Mouse (Mus musculus) lung, postnatal 4 days (tissue): ENCODE data around the gene Bsnd.

ENCODE experiments used
- DNase-seq, 2 experiments: peaks; one replicate each; pipeline ENCODE4 v3.0.0; 2021

The Bsnd gene

DNA sequence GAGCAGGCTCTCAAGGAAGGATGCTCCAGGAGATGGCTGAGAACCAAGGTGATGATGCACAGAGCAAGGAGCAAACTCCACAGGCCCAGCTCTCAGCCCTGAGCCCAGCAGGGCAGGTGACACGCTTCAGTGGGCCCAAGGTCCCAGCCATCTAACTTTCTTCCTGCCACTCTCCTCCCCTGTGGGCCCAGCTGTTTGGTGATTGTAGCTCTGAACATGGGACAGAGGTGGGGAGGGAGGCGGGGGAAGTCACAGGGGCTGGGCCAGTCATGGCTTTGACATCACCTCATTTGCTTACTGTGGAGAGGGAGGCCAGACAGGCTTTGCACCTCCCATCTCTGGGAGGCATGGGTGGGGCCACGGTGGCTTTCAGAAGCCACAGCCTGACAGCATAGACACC lies at the start of gene Bsnd:
Gene Bsnd (minus strand): TSS at position 168 of the 400 bp plus-strand sequence.
- peak in 1 of 2 experiments; percentile 23 for DNase-seq

DNA sequence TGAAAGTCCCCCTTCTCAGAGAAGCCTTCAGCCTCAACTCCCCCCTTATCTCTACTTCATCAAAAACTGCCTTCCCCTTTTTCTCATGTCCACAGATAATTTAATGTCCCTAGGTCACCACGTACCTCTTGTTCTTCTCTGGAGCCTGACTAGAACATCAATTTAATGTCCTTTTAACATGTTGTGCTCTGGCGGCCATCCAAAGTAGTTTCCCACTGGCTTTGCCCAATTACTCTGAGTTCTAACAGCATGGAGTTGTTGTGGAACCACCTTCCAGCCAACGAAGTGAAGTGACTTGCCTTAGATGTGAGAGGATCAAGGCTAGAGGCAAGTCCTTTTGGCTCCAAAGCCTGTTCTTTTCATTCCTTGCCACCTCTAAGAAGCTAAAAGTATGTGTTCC lies 49.4 kb upstream of the Bsnd start:
- DNase-seq = no peak

DNA sequence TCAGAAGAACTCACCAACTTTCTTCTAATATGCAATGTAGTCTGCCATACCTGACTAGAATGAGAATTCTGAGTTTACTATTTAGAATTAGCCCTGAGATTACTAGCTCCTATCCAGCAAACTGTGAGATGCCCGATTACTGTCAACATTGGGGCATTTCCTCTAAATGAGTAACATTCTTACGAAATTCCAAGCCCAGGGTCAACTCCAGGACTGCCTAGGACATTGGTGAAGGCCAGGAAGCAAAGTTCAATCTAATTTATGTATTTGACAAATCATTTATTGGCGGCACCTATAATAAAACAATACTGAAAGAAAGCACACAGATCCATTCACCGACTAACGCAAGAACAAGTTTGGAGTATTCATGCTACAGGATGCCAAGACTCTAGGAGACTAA lies 47.7 kb upstream of the Bsnd start:
- no peak for DNase-seq

DNA sequence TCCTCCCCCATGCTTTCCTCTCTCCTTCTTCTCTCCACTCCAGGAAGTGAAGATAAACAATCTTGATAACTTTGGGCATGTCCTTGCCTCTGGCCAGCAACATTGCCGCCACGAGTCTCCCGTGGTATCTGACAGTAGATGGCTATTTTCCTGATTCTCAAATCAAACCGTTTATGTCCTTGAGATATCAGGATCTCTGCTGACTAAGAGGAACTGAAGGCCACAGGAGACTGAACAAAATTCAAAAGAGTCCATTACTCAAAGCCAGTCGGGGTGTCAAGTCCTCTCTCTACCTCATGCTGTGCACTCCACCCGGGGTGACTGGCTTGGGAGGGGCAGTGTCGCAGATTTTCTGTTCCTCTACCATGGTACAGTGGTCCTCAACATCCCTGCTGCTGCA lies 42.2 kb upstream of the Bsnd start:
- no peak for DNase-seq

DNA sequence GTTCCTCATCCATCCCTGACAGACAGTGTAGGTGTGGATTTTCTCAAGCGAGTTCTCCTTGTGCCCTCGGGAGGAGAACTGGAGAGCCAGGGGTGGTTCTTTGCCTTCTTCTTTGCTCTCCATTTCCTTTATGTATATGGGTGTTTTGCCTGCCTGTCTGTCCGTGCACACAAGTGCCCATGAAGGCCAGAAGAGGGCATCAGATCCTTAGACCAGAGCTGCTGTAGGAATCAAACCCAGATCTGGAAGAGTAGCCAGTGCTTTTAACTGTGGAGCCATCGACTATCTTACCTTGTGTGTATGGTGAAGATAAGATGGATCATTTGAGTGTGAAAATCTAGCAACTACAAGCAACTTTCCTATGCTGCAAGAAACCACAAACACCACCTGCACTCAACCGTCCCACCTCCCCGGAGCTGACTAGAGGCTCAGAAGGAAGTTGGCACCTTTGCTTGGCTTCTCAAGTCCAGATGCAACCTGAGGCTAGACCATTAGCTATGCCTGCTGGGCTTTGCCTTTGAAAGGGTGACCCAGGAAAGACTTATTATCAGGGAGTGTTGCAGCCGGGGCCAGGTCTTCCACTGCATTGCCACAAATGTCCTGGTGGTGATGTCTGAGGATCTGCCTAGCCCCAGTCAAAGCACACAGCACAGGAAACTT lies 41.5 kb upstream of the Bsnd start:
- no peak for DNase-seq

DNA sequence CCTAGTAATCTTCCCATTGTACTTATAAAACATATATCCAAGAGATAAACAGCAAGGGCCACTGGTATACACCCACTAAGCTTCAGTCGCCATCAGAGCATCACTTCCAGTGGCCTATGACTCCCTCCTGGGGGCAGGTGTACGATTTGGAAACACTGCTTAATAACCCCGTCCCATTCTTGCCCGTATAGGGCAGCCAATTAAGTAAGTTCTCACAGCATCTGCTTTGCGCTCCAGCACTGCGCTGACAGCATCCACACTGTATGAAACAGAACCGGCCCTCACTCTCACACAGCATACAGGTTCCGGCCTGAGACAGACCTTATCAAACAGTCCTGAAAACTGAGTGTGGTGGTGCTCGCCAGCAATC lies 38.0 kb upstream of the Bsnd start:
- no peak for DNase-seq

DNA sequence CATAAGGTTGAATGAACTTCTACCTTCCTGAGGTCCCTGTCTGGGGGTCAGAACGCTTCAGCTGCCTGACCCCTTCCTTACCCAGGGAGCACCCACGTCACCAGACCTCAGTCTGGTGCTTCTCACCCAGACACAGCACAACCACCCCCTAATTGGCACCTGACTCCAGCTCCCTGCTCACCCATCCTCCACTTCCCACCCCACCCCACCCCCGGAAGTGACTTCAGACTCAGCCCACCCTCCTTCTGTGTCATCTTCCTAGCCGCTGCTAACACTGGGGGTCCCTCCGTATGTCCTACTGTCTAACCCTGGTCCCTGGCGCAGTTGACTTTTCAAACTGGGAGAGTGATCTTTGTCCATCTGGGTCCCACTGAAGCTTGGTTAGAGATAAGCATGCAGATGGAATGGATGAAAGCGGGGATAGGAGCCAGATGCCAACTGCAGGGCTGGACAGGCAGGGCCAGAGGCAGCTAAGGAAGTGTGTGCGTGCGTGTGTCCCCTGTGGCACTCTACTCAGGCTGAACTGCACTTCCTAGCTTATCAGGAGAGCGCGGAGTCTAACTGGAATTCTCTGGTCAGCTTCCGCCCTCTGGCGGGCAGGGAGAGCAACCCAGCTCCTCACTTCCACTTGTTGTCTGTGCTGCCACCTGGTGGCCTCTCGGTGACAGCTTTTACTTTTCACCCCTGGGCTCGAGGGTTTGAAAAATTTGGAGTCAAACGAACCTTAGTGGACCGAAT lies 37.5 kb upstream of the Bsnd start:
- peak; percentile 89 to 92 for DNase-seq

DNA sequence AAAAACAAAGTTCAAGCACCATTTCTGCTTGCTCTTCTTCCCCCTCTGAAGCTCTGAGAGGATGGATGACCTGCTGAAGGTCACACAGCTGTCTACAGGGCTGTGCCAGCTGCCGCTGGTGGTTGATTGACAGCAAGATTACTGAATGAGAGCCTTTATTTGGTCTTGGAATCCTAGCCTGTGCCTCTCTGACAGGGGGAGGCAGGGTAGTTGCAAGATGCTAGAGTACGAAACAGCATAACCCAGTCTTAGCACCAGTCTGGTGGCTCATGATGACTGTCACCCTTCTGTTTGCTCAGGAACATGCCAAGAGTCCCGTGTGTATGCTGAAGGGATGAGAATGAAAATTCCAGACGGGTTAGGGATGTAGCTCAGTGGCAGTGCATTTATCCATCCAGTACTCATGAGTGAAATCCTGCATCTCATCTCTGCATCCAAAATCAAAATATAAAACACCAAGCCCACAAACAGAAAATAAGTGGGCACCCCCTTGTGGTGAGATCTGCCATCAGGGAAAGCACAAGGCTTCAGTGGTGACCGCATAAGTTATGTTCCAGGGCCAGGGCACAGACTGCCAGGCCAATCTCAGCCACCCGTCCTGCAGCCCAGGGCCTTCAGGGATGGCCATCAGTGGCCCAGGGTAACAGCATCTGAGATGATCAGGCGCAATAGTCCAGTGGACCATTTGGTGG lies 35.9 kb upstream of the Bsnd start:
- DNase-seq = no peak

DNA sequence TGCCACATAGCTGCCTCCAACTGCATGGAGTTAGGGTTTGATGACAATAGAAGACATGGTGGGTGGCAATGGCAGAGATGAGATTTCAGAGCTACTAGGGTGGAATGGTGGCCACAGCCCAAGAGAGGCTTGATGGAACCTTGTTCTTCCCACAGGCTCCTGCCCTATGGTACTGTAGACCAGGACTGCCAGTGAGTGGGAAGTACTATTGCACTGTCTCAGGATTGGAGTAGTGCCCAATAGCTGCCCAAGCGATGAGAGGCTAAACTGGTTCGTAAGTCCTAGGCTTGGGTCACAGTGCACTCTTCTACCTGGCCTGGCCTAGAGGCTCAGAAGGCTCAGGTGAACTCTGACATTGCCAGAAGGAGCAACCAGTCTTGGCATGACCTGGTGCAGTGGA lies 32.9 kb upstream of the Bsnd start:
- no peak for DNase-seq

DNA sequence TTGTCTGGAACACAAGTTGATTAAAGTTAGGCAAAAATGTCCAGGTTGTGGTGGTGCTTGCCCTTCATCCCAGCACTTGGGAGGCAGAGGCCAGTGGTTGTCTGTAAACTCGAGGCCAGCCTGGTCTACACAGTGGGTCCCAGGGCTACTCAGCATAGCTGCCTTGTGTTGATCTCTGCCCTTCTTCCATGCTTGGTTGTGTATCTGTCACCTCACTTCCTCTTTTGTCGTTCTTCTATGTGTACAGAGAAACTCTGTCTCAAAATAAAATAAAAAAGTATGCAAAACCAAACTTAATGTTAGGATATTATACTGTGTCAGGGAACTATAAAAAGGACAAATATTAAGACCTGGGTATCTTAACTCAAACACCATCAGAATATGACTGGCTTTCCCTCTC lies 32.0 kb upstream of the Bsnd start:
- DNase-seq = no peak

DNA sequence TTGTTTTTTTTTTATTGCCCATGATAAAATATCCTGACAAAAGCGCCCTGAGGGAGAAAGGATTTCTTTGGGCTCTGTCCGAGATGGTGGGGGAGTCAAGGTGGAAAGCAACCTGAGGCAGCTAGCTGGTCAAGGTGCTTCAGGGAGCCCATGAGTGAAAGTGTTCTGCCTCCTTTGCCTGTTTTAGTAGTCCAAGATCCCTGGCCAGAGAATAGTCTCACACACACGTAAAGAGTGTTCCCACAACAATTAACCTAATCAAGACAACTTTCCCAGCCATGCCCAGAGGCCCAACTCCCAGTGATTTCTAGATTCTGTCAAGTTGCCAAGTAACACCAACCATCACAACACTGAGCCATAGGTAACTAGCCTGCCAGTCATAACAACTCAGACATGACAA lies 30.5 kb upstream of the Bsnd start:
- DNase-seq = no peak

DNA sequence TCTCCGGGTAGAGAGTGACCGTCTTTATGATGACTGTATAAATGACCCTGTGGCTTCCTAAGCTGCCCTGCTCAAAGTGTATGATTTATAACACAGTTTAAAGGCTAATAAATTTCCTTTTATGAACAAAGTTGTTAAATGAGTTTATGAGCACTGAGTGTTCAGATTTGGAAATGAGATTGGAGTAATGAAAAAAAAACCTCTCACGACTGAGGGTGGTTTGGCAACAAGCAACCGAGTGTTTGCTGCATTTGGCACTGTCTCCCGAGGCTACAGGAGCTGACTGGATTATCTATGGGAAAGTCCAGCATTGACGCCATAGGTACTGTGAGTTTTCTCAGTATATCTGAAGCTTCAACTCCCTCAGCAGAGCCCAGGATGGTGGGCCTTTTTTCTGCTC lies 22.5 kb upstream of the Bsnd start:
- DNase-seq = peak in 1 of 2 experiments; percentile 3

DNA sequence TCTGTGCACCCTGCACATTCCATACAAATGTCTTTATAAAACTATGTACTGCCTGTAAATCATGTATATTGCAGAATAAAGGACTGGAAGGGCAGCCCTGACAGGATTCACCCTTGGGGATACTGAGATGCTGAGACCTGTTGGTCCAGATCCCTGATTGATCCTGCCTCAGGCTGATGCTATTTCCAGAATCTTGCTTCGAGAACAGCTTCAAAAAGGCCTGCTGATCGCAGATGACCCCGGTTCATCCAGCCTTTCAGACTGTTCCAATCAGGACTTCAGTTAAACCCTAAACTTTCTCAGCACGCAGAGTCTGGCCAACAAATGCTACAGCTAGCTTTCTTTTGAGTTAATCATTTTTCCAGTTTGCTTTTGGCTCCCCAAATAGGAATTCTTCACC lies 17.8 kb upstream of the Bsnd start:
- DNase-seq = peak in 1 of 2 experiments; percentile 2

DNA sequence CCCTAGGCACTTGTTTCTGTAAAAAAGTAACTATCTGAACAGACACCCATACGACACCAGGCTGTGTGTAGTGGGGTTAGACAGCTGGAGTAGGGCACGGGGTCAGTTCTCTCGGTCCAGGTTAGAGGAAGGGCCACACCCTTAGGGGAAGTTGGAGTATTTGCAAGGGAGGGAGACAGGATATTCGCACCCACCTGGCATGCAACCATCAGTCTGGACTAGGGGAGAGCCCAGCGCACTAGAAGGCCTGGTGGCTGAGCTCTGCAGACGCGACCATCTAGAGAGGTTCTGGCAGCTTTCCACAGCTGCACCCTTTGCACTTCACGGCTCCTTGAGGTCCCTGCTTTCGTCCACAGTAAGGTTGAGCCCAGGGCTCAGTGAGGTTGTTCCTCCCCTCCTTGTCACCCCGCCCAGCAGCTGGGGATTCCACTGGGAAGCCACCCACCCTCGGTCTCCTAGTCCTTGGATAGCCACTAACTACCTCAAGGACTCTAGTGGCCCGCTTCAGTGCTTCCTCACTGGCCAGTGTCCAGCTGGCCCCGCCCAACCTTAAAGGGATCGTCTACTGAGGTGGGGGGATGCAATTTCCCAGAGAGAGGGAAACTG lies 13.5 kb upstream of the Bsnd start:
- peak; percentile 34 to 78 for DNase-seq

DNA sequence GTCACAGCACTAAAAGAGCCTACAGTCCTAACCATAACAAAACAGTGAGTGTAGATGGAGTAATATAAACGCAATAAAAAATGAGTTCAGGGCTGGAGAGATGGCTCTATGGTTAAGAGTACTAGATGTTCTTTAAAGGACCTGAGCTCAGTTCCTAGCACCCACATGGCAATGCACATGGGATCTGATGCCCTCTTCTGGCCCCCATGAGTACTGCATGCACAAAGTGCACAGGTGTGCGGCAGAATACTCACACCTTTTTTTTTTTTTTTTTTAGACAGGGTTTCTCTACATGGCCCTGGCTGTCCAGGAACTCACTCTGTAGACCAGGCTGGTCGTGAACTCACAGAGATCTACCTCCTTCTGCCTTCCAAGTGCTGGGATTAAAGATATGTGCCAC lies 11.5 kb upstream of the Bsnd start:
- DNase-seq = peak in 1 of 2 experiments; percentile 5

DNA sequence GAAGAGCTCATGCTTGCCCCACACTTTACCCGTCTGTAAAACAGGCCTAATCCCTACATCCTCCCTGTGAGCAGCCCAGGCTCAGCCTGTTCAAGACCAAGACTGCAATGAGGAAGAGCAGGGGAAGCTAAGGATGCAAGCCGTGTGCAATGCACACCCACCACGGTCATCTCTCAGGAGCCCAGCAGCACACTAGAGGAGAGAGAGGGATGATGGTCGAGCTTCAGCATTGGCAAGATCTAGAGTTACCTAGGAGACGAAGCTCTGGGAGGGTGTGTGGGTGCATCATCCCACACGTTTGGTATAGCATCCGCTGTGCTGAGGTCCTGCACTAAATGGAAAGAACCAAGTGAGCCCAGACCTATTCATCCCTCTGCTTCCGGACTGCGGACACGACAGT lies 8.0 kb upstream of the Bsnd start:
- peak in 1 of 2 experiments; percentile 6 for DNase-seq

DNA sequence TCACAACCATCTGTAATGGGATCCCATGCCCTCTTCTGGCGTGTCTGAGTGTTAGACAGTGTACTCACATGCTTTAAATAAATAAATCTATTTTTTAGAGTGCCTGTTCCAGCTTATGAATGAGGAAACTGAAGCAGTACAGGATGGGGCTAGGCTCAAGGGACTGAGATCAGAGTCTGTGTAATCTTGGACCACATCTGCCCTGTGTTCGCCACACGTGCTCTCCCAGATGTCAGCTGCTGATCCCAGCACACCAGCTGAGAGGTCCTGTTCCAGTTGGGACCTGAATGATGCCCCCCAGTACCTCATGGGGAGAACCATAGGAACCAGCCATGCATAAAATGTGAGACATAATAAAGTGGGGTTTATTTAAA lies 6.4 kb upstream of the Bsnd start:
- peak in 1 of 2 experiments; percentile 3 for DNase-seq

DNA sequence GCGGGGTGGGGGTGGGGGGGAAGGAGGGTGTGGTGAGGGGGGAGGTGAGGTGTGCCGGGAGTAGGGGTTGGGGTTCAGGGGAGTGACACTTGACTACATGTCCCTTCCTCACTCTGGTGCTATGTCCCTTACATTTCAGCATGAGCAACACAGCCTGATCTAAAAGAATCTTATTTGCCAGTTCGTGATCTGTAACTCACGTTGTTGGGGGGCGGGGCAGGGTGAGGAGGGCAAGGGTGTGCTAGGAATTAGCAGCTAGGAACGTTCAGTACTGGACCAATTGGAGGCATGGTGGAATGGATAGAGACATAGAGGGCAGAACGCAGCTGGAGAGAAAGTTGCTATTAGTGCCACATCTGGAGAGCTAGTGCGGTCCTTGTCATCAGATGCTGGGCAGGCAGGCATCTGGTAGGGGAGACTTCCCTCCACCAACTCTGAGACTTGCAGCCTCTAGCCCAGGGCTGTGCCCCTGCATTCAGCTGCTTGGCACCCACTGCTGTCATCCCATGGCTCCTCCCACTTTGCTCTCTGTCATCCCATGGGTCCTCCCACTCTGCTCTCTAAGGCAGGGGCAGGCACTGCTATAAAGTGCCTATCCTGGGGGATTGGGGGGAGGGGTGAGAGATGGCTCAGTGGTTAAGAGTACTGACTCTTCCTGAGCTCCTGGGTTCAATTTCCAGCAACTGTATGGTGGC lies 5.8 kb upstream of the Bsnd start:
- peak in 1 of 2 experiments; percentile 16 for DNase-seq

DNA sequence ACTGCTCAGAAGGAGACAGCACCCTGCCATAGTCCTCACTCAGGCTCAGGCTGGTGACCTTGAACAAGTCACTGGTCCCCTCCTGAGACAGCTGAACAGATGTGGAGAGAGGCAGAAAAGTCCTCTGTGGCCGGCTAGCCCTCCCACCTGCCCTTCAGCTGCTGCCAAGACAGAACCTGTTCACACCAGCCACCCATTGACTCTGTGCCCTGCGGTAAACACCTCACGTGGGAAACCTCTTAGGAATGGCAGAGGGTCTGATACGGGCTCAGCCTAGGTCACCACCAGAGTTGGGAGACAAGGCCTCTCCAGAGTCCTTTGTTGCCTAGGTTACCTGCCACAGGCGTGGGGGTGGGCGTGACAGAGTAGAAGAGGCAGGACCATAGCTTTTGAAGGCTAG lies 4.8 kb upstream of the Bsnd start:
- DNase-seq = peak in 1 of 2 experiments; percentile 24

DNA sequence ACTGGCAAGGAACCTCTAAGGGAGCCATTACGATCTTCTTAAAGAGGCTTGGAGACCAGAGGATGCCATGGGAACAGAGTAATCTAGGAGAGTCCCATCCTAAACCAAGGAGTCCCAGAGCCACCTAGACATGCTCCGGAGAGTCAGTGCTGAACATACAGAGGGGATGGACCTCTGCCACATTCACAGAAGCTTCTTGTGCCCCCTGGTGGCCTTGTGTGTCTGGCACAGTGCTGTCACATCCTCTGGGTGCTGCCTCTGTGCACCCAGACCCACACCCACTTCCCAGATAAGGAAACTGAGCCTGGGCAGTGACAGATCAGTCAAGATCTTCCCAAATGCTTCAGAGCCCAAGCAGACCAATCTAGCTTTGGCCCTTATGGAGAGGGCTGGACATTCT lies 1.6 kb upstream of the Bsnd start:
- DNase-seq = peak; percentile 20 to 22

DNA sequence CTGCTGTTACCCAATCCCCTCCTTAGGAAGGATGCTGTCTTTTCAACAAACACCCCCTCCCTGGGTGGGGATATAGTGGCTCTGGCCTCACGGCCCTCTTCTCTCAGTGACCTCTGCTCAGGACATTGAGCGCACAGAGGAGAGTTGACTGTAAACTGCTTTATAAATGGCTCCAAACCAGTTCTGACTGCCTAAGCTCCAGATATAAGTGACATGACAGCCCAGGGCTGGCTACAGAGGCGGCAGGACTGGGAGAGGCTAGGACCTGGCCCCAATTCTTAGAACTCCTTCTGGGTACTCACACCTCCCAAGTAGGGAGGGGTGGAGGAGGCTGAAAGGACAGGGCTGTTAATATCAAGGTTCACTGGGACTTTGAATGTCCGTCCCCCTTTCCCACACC lies 1.5 kb downstream of the Bsnd start:
- peak in 1 of 2 experiments; percentile 23 for DNase-seq

DNA sequence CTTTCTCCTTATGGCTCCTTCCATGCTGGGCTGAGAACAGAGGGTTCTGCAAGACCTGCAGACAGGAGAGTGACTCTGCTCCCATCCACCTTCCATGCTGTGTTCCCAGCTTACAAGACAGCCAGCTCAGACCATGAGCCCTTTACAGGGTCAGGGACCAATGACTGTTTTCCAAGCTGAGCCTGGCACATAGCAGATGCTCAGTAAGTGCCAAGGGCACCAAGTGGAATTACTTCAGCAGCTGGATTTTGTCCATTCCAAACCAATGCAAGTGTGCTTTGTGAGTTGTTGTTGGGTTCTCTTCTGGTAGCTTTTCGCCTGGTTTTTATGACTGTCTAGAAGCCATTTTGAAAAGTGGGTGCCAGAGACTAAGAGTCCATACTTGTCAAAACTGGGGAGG lies 8.3 kb downstream of the Bsnd start:
- no peak for DNase-seq

DNA sequence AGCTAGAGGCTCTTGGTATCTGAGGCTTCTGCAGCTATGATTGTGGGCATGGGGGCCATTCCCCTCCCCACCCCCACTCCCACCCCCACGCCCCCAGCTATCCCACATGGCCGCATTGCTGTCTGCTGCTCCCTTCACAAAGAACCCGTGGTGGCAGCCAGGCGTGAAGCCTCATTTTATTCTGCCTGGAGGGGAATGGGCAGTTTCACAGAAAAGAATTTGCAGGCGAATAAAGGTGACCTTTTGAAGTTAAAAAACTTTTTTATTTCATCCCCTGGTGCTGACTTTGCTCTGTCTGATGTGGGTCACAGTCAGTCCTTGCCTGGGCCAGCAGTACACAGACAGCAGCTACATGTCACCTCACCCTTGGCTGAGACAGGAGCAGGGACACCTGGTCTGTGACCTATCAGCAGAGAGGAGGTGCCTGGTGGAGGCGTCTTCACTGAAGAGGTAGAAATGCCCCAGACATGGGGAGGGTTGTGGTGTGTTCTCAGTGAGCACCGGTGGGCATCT lies 8.8 kb downstream of the Bsnd start:
- DNase-seq = no peak
